Mouse (Mus musculus) natural killer cell, adult 2 months (primary cell): ENCODE data around the gene Gga1.
"Not testable (repeated sequence)": the region's sequence is repeated elsewhere in the genome, so short reads cannot be mapped to it uniquely, and the experiment has no call there.

ENCODE experiments used
- DNase-seq, 2 experiments: peaks; one replicate each; pipeline ENCODE4 v3.0.0; 2022; ENCODE audit warnings: low spot score in 2 of 2

Gga1 gene

GRCm38 (mm10) chr15:78845321-78845720, 31.7 kb upstream of the Gga1 start:
- no peak for DNase-seq

- DNase-seq: no peak
Observed at GRCm38 (mm10) chr15:78845867-78846266, 31.1 kb upstream of the Gga1 start.

GRCm38 (mm10) chr15:78846352-78846751, 30.6 kb upstream of the Gga1 start:
- DNase-seq: no peak

GRCm38 (mm10) chr15:78846805-78847204, 30.2 kb upstream of the Gga1 start:
- not testable (repeated sequence) for DNase-seq

- peak; percentile 84 to 85 for DNase-seq
Observed at GRCm38 (mm10) chr15:78848467-78848866, 28.5 kb upstream of the Gga1 start.

- no peak for DNase-seq
Observed at GRCm38 (mm10) chr15:78849485-78849884, 27.5 kb upstream of the Gga1 start.

GRCm38 (mm10) chr15:78850059-78850824, 26.7 kb upstream of the Gga1 start:
- no peak for DNase-seq

GRCm38 (mm10) chr15:78850944-78851343, 26.0 kb upstream of the Gga1 start:
- no peak for DNase-seq

GRCm38 (mm10) chr15:78851505-78852153, 25.4 kb upstream of the Gga1 start:
- peak; percentile 83 to 88 for DNase-seq

GRCm38 (mm10) chr15:78855303-78855965, 21.6 kb upstream of the Gga1 start, which contains the start of gene Lgals2:
Lgals2 (minus strand) TSS chr15:78855529.
- DNase-seq: no peak

GRCm38 (mm10) chr15:78857009-78857408, 20.0 kb upstream of the Gga1 start:
- DNase-seq: no peak

- DNase-seq: no peak
Observed at GRCm38 (mm10) chr15:78859311-78859710, 17.7 kb upstream of the Gga1 start.

- DNase-seq: no peak
Observed at GRCm38 (mm10) chr15:78859714-78860113, 17.3 kb upstream of the Gga1 start.

GRCm38 (mm10) chr15:78862280-78862679, 14.7 kb upstream of the Gga1 start:
- DNase-seq: no peak

GRCm38 (mm10) chr15:78863154-78863553, 13.8 kb upstream of the Gga1 start:
- DNase-seq: no peak

GRCm38 (mm10) chr15:78863852-78864253, 13.1 kb upstream of the Gga1 start:
- no peak for DNase-seq

GRCm38 (mm10) chr15:78868398-78868797, 8.6 kb upstream of the Gga1 start:
- no peak for DNase-seq

- no peak for DNase-seq
Observed at GRCm38 (mm10) chr15:78868826-78869233, 8.2 kb upstream of the Gga1 start.

GRCm38 (mm10) chr15:78869775-78870174, 7.2 kb upstream of the Gga1 start:
- DNase-seq: peak; percentile 40 to 56

- no peak for DNase-seq
Observed at GRCm38 (mm10) chr15:78872021-78872608, 4.9 kb upstream of the Gga1 start.

GRCm38 (mm10) chr15:78873803-78874435, 3.1 kb upstream of the Gga1 start:
- DNase-seq: no peak

- no peak for DNase-seq
Observed at GRCm38 (mm10) chr15:78874989-78875388, 2.0 kb upstream of the Gga1 start.
